Mouse (Mus musculus) kidney, adult 2 months (tissue): ENCODE measurements around the gene Psmb8.

Experiments used
- CTCF ChIP-seq: fragments of 200-500 bp; conservative IDR thresholded peaks from 2 replicates; pipeline ENCODE4 v1.5.1; 2011; ENCODE audit warnings: low read depth, mild to moderate bottlenecking, control low read depth, low read length, moderate library complexity, mixed read lengths; ENCODE audit not compliant: insufficient read depth, insufficient read length
- POLR2A ChIP-seq: fragments of 200-500 bp; IDR thresholded peaks from one replicate; pipeline ENCODE4 v1.6.1; 2011; ENCODE audit warnings: low read depth, low read length, control low read depth

GRCm38 (mm10) chr17:34200772-34201505, 3.4 kb downstream of the Psmb8 start:
- TF ChIP-seq CTCF (no peak), POLR2A (no peak)
